Mouse (Mus musculus): Measurements from ENCODE around the gene Rufy4. TPM values are rescaled to one million over a fixed set of nuclear protein-coding genes. Genes with fewer than 3 reads are reported as not detected.

Gene Rufy4
- total RNA-seq, 2 experiments from 2014 or later = 1.2 to 2.0 TPM

Other genes with a start within 250 kb of the Rufy4 start
- gene Tns1, start 1.1 kb upstream of the Rufy4 start, total RNA-seq (2021) = 100 to 1,000 TPM; 404 to 411 TPM
- gene Cxcr2, start 28.4 kb downstream of the Rufy4 start, total RNA-seq (2021) = under 1 TPM in 1 of 2 experiments, not detected in 1; 0.23 TPM
- not detected for gene Cxcr1, start 69.1 kb downstream of the Rufy4 start, total RNA-seq (2021)
- 100 to 1,000 TPM; 181 to 203 TPM for gene Arpc2, start 110.5 kb downstream of the Rufy4 start, total RNA-seq (2021)
- not detected for gene Gpbar1, start 153.0 kb downstream of the Rufy4 start, total RNA-seq (2021)
- 100 to 1,000 TPM; 174 to 190 TPM for gene Aamp, start 159.2 kb downstream of the Rufy4 start, total RNA-seq (2021)
- 10 to 100 TPM; 72.5 to 80.8 TPM for gene Pnkd, start 159.4 kb downstream of the Rufy4 start, total RNA-seq (2021)
- gene Tmbim1, start 180.1 kb downstream of the Rufy4 start, total RNA-seq (2021) = 100 to 1,000 TPM; 101 to 106 TPM
- under 1 TPM; 0.23 to 0.26 TPM for gene Catip, start 236.6 kb downstream of the Rufy4 start, total RNA-seq (2021)
- gene Slc11a1, start 249.7 kb downstream of the Rufy4 start, total RNA-seq (2021) = 10 to 100 TPM in 1 of 2 experiments, 1 to 10 TPM in 1; 7.9 to 13.1 TPM

All from adrenal gland, postnatal 36 days (tissue).